Mouse (Mus musculus): ENCODE results near the gene Arpc3.
"Not testable (repeated sequence)": the region's sequence is repeated elsewhere in the genome, so short reads cannot be mapped to it uniquely, and the experiment has no call there.

Gene Arpc3

DNA sequence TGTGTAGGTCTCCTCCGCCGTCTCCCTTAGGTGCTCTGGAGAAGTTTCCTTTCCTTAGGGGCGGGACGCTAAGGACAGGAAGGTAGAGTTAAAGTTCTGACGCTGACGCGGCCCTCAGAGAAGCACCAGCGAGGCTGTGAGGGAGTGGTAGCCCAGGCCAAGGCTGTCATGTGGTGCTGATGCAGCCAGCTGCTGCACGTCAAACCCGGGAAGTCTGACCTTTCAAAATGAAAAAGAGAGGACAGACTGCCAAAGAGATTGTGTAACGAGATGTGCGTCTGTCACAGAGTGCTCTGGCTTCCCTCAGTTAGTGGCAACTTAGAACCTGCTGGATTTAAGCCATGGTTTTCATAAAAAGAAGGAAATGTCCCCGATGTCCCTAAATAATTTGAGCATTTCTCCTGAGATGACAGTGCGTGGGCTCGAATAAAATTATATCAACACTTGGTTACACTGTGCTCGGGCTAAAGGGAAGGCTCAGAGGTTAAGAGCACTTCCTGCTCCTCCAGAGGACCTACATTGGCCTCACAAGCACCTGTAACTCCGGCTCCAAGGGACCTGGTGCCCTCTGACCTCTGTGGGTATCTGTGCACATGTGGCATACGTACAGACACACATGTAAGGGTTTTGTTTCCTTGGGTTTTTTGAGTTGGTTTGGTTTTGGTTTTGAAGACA is 9.1 kb downstream of the Arpc3 start:
- DNase-seq: peak in 1 of 2 experiments; percentile 19

DNA sequence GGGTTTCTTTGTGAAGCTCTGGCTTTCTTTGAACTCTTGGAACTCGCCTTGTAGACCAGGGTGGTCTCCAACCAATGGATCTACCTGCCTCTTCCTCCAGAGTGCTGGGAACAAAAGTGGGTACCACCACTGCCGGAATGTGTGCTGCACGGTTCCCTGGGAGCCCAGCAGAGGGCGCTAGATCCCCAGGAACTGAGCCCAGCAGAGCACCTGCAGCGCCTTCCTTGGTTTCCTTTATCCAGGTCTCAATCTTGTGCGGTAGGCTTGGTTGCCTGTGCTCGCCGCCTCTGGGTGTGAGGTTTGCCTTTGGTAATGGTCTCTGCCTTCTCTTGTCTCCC is 9.6 kb downstream of the Arpc3 start:
- peak; percentile 76 for DNase-seq

DNA sequence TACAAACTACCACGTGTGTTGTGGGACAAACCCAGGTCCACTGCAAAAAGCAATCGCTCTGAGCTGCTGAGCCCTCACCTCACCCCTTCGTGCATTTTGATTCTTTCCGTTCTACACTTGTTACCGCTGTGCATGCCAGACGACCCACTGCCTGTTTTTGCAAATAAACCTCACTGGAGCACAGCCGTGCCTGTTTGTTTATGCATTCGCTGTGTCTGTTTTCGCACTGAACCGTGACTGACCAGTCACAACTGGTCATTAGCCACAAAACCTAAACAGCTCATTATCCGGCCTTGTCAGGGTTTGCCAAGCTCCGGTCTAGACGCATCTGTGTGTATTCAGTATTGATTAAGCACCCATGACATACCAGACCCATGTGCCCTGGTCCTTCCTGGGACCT is 10.5 kb downstream of the Arpc3 start:
- DNase-seq: no peak

DNA sequence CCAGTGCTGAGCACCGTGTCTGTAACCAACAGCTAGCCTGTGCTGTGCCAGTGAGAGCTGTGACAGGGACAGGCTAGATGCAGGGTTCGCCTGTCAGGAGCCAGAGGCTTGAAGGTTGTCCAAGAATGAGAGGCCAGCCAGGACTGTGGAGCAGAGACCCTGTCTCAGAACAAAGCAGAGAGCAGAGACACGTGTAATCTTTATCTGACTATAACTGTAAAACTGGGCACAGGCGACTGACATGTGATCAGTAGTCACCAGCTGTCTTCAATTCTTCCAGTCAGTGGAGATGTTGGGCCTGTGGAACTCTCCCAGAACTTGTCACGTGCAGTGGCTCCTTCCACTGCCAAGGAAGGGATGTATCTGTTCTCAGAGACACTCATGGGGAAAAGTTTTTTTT is 11.1 kb downstream of the Arpc3 start:
- no peak for DNase-seq

DNA sequence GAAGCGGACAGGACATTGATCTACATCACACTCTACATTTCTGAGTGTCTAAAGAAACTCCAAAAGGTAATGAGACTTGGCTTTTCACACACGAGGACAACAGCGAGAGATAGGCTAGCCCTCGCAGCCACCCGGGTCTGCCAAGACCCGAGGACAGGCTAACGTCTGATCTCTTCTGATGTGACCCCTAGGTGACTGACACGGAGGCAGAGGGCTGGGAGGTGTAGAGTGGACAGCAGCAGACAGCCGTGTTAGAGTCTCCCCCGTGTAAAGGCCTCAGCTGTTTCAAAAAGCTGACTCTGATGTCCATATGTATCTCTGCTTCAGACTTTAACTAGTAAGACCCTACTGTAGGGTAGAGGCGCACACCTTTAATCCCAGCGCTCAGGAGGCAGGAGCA is 11.7 kb downstream of the Arpc3 start:
- no peak for DNase-seq

DNA sequence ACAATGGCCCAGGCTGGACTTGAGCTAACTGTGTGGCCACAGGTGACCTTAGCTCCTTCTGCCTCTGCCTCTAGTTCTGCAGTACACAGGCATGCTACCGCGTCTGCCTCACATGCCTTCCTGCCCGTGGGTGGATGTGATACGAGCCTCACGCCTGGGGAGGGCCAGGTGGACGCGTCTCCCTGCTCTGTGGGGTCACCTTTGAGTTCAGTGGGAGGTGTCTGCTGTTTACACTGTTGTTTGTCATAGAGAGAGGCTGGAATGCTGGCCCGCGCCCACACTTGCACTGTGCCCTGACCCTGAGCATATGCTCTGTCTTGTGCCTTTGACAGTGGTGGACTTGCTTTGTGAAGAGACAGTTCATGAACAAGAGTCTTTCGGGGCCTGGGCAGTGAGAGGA is 13.9 kb downstream of the Arpc3 start:
- DNase-seq: no peak

DNA sequence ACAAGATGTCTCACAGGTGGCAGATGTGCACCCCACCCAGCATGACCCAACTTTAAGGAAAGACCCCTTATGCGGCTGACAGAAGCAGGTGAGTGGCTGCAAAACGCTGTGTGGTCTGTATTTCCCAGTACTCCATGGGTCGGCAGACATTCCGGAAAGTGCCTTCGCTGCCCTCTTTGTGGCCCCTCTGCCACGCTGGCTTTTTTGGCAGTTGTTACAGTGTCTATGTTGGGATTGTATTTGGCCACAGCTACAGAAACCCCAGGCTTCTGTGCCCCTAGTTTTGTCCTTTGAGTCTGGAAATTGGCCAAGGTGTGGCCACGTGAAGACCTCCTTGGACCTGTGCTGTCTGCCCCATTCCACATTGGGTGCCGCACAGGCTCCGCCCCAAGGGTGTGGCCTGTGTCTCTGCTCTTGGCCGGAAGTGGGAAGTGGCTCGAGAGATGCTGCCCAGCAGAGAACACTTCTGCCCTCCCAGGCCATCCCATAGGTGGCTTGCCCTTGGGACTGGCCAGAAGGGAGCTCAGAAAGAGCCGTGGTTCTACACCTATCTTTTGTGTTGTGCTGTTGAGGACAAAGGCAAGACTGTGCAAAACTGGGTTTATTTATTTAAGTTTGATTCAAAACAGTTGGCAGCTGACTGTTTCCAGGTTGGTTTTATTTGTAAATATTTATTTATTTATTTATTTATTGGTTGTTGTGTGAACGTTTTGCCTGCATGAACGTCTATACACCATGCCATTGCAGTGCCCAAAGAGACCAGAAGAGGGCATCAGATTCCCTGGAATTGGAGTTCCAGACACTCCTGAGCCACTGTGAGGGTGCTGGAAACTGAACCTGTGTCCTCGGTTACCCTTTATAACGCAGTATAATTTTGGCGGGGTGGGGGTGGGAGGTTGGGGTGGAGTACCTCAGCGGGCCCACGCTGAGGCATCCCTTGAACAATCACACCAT is 18.3 kb downstream of the Arpc3 start:
- DNase-seq: no peak

DNA sequence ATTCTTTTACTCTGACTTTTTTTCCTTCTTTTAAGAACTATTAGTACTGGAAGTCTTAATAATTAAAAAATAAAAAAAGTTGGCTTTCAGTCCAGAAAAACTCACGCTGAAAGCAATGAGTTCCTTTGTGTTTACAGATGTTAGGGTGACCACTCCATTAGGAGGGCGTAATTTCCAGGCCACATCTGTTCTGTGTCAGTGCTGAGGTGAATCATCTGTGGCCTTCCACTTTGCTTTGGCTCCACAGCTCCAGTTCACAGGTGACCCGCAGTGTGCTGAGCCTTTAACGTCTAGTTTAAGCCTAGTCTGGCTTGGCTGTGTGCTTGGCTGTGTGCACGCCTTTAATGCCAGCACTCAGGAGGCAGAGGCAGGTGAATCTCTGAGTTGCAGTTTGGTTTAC is 20.2 kb downstream of the Arpc3 start:
- DNase-seq: no peak

DNA sequence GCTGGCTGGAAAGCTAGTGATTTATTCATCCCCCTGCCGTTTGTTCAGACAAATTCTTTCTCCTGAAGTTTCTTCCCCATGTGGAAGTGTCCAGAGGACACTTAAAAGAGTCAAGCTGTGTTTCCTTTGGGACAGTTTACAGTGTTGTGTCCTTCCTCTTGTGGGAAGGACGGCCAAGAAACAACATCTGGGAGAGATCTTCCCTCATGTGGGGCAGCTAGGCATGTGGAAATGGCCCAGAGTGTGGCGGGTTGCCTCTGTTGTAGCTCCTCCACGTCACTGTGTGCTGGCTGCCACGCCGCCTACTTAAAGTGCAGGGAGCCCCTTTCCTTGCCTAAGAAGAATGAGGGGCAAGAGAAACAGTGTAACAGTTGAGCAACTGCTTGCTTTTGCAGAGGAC is 21.1 kb downstream of the Arpc3 start:
- DNase-seq: no peak

DNA sequence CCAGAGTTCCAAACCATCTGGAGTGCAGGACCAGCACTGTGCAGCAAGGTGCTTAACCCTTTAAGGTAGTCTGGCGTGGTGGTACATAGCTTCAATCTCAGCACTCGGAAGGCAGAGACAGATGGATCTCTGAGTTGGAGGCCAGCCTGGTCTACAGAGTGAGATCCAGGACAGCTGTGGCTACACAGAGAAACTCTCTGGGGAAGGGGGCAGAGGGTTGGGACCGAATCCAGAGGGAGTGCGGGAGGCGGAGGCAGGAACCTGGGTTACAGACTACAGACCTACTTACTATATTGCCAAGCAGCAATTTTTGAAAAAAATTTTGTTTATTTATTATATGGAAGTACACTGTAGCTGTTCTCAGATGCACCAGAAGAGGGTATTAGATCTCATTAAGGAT is 22.7 kb downstream of the Arpc3 start:
- DNase-seq: no peak

DNA sequence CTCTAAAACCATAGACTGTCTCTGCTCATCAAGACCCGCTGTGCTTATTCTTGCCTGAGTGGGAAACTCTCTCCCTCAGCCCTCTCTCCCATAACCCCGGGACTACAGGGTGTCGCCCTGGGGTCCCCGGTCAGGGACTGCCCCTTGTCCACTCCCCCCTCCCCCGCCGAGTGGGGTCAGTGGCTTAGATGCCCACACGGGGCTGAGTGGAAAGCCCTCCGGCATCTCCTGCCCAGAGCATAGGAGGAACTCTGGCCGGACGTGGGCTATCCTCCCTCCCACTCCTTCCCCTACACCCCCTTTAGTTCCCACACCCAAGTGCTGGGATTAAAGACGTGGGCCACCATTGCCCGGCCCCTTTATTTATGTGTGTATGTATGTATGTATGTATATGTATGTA is 23.8 kb downstream of the Arpc3 start:
- DNase-seq: no peak

DNA sequence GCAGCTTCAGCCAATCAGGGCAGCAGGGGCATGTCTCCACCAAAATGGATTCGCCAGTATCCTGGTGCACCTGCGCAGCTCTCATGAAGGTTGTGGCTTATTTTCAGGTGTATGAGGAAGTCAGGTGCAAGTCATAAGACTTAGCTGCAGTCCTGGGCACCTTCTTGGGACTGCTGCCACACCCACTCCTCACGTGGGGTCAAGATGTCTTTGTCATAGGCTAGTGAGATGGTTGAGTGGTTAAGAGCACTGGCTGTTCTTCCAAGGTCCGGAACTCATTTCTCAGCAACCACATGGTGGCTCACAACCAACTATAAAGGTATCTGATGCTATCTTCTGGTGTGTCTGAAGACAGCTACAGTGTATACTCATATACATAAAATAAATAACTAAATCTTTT is 29.0 kb downstream of the Arpc3 start:
- not testable (repeated sequence) for DNase-seq

DNA sequence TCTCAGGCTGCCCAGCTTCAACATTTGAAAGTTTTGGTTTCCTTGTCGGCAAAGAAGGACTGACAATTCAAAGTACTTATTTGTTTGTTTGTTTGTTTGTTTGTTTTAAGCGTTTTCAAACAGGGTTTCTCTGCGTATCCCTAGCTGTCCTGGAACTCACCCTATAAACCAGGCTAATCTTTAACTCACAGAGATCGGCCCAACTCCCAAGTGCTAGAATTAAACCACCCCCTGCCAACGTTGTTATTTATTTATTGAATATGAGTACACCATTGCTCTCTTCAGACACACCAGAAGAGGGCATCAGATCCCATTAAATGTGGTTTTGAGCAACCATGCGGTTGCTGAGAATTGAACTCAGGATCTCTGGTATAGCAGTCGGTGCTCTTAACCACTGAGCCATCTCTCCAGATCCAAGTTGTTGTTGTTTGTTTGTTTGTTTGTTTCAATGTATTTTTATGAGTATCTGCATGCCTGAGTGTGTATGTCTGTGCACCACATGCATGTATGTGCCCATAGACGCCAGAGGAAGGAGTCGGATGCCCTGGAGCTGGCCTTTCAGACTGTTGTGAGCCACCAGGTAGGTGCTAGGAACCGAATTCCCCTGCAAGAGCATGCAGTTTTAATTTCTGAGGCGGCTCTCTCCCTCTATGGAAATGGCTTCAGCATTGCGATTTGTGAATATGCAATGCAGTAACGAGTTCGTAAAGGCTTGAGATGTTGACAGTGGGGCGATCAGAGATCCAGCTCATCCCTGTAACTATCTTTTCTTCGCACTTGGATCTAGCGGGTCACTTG is 29.8 kb downstream of the Arpc3 start, which contains the start of gene Anapc7:
Gene Anapc7, plus strand, starts transcription at position 423 of the 798 bp plus-strand sequence.
- no peak for DNase-seq

DNA sequence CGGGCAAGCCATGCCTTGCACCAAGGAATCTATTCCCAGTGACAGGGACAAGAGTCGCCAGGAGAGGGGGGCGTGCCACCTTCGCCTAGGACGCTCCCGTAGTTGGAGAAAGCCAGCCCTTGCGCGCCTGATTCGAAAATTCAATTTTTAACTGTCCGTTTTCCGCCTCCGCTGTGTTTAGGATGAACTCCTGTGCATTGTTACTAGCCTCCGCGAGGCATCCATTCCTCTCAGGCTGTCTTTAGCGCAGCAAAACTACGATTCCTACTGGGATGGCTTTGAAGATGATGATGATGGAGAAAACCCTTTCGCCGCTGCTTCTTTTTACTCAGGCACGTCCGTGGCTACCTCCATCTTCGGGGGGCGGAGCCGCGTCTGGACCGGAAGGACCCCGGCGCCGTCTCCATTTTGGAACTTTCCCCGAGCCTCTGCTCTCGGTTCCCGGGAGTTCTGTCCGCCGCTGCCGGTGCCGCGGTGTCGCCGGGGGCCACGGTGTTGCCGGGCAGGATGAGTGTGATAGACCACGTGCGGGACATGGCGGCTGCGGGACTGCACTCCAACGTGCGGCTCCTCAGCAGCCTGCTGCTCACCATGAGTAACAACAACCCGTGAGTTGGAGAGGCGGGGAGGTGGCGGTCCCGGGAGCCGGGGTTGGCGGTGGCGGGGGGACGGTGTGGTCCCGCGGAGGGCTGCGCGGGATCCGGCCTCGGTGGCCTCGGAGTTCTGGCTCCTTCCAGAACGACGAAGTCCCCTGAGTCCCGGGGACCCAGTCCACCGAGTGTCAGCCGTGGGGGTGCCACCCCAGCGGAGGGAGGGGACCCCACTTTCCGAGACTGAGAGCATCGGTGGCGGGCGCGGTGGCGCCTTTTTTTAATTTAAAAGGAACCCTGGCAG is 30.6 kb downstream of the Arpc3 start:
- DNase-seq: peak; percentile 86 to 93

DNA sequence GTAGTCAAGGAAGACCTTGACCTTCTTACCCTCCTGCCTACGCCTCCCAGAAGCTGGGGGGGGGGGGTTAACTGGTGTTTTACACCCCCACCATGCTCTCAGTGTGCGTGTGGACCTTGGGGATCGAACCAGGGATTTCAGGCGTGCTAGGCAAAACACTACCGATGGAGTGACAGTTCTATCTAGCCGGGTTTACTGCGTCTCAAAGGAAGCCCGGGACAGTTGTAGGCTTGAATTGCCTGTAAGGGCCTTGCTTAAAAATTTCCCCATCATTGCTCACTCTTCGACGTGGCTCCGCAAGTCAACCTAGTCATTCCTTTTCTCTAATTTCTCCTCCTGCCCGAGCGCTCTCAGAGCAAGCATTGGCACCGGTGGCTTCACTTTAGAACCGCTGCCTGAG is 31.4 kb downstream of the Arpc3 start:
- DNase-seq: no peak

DNA sequence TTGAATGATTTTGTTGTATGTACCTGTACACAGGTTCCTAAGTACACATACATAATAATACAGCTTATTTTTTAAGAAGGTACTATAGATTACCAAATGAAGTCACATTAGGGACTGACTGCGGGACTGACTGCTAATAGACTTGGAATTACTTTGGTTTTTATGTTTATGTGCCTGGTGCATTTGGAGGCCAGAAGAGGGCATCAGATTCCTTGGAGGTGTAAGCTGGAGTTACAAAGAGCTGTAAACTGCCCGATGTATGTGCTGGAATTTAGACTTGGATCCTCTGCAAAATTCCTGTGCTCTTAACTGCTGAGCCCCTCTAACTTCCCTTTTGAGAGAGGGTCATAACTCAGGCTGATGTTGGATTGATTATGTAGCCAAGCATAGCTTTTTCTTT is 33.9 kb downstream of the Arpc3 start:
- DNase-seq: no peak

DNA sequence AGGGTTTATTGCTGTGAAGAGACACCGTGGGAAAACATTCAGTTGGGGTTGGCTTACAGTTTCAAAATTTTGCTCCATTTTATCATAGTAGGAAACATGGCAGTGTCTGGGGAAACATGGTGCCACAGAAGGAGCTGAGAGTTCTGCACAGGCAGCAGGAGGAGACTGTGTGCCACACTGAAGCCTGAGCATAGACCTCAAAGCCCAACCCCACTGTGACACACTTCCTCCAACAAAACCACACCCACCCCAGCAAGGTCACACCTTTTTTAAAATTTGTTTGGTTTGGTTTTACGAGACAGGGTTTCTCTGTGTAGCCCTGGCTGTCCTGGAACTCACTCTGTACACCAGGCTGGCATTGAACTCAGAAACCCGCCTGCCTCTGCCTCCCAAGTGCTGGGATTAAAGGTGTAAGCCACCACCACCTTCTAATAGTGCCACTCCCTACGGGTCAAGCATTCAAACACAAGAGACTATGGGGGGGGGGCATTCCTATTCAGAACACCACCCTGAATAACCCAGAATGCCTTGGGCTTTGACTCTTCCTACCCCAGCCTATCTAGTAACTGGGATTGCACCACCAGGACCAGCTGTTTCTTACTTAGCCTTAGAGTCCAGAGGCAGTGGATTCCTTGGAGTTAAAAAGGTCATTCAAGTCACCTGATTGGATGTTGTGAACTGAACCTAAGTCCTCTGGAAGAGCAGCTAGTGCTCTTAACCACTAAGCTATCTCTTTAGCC is 38.5 kb downstream of the Arpc3 start:
- no peak for DNase-seq

DNA sequence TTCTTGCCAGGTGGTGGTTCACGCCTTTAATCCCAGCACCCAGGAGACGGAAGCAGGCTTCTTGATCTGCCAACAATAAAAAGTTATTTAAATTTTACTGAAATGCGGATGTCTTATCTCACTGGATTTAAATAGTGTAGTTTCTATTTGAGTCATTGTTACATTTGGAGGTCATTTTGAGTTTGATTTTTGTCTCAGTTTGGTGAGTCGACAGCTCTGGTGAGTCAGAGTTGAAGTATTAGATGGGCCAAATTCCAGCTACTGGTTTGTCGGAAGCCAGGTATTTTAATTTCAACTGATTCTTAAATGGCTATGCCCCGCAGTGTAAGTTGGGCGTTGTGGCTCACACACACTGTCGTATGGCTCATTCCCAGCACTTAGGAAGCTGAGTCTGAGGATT is 39.5 kb downstream of the Arpc3 start:
- DNase-seq: no peak

DNA sequence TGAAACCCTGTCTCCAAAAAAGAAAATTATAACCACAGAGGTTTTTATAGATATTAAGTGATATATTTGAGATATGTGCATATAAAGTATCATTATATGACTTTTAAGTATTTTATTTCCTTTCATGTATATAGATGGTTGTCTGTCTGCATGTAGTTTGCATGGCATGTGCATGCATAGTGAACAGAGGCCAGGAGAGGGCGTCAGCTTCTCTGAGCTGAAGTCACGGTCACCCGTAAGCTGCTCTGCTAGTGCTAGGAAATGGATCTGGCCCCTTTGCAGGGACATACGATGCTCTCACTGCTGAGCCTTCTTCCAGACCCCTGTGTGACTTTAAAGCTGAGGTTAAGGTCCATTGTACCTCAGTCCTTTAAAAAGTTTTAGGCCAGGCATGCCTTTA is 42.9 kb downstream of the Arpc3 start:
- DNase-seq: no peak

DNA sequence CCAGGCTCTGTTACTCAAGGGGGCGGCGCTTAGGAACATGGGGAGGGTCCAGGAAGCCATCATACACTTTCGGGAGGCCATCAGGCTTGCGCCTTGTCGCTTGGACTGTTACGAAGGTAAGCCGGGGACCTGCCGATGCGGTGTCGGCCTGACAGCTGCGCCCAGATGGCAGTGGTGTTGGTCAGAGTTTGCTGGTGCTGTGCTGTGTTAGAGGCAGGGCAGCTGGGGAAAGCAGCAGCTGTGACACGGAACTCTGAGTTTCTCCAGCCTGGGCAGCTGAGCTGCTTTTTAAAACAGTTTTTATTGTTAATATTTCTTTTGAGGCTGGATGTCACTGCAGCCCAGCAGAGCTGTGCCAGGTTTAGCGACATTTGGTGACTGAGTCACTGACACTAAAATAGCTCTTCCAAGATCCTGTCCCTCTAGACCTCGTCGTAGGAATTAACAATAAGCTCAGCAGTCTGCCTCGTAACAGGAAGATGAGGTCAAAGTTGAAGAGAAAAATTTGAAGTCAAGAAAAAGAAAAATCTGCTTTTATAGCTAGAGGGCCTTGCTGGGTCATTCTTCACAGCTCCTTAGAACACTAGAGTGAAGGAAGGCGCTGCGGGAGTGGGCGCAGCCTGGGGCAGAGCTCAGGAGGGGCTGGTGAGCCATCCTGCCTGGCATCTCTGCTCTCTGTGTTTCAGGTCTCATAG is 47.9 kb downstream of the Arpc3 start:
- no peak for DNase-seq

DNA sequence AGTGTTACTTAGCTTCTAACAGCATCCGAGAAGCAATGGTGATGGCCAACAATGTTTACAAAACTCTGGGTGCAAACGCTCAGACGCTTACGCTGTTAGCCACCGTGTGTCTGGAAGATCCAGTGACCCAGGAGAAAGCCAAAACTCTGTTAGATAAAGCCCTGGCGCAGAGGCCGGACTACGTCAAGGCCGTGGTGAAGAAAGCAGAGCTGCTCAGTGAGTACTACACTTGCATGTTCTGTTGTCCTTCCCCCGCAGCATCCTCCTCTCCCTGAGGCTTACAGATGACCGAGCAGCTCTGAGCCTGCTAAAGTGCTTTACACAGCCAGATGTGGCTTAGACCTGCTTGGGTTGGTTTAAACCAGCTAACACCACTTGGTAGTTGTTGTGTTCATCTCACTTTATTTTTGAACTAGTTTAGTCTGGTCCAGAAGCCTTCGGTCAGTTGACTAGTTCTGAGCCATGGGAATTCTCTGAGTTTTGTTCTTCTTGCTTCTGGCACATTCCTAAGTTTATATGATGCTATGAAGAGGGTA is 48.5 kb downstream of the Arpc3 start:
- no peak for DNase-seq
